Mouse (Mus musculus) right cerebral cortex, postnatal 36 days (tissue): ENCODE results near the gene Ptprj.

ENCODE experiments used
- DNase-seq, 2 experiments: peaks; one replicate each; pipeline ENCODE4 v3.0.0; 2022; ENCODE audit warnings: low spot score in 2 of 2, mixed read lengths in 1 of 2

The Ptprj gene

DNA sequence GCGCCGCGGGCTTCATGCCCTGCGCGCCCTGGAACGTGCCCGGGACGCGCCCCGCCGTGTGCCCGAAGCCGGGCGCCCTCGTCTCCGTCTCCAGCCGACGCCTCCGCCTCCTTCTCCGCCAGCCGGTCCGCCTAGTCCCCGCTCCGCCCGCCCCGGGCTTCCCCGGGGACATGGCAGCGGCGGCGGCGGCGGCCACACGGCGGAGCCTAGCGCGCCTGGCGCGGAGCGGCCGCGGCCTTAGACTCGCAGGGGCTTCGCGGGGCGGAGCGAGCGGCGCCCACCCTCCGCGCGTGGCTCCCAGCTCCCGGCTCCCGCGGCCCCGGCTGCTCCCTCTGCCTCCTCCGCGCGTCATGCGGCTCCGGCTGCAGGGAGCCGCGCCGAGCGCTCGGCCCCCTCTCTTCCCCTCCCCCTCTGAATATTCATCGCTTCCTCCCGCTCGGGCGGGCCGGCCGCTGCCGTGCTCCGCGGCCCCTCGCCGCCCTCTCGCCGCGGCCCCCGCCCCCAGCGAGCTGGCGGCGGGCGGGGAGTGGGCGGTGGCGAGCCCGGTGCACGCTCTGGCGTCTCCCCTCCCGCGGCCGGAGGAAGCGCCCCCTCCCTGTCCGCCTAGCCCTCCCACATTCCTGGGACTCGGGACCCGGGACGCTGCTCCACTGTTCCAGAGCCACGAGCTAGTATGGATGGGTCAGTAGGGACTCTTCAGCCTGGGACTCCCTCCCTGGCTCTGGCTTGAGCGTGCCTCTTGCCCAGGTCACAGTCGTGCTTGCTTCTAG, at the start of gene Ptprj:
Gene Ptprj (minus strand): TSS at position 412 of the 770 bp plus-strand sequence.
- DNase-seq = peak; percentile 41 to 45

DNA sequence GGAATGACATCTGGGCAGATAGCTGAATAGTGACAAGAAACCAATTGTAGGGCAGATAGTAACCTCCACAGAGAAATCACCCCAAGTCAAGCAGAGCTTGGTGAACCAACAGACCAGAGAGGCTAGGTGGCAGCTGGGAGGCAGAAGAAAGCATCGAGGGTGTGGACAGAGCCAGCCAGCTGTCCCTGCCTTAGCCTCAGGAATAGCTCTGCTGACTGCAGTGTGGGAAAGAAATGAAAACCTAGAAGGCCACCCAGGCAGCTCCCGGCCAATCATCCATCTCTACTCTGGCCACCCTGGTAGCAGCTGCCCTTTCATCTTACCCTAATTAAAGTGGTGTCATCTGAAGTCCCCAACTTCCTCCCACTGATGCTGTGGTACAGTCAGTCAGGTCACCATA, 49.1 kb upstream of the Ptprj start:
- no peak for DNase-seq

DNA sequence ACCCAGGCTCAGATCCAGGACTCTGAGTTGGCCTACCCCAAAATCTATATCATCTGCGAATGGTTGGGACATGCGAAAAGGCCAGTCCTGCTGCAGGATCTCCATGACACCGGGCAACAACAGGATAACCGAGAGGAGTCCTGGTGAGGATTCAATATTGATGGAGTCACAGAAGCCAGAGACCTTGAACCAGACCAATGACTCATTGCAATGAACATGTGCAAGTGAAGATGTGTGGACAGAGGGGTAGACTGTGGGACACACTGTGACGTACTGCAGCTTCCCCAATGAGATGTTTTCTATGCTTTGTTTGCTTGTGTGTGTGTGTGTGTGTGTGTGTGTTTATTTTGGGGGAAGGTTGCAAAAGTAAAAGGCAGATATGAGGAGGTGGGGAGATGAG, 47.8 kb upstream of the Ptprj start:
- no peak for DNase-seq

DNA sequence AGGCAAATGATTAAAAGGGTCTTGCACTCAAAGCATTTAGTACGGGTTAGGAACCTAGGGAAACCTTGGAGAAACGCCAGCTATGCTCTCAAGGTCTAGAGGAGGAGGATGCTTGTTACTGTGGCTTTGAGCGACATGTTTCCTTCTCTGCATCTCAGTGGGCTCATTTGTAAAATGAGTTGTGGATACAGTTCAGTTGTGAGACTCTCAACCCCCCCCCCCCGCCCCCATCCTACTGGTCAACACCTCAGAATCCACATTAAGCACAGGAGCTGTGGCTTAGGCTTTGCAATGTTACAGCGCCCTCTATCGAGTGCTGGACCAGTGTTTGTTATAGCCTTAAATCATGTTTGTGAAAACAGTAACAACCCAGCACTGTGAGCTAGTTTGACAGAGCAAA, 44.5 kb upstream of the Ptprj start:
- peak; percentile 50 to 54 for DNase-seq

DNA sequence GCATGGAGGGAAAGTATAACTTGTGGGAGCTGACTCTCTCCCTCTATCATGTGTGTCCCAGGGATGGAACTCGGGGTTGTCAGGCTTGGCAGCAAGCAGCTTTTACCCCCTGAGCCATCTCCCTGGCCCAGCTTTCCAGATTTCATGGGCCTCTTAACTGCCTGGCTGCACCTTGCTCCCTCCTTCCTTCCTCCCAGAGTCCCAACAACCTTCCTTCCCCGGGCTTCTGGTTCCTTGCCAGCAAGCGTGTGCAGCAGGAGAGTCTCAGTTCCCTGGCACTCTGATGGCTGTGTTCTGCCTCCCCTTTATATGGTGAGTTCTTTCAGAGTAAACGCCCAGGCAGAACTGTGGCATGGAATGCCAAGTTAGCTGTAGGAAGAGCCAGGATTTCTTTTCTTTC, 43.9 kb upstream of the Ptprj start:
- no peak for DNase-seq

DNA sequence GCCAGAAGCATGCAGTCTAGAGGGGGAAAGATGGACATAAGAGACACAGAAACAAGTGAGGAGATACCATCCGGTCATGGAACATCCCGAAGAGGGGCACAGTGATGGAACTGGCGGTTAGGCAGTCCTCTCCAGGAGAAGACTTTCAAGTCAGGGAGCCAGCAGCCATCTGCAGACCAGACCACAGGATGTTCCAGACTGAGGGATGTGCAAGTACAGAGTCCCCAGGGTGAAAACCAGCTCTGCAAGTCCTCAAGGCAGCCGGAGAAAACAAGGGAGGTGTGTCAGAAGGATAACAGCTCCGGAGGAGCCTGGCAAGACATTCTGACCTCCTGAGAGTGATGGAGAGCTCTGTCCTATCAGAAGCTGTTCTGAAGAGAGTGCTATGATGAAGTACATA, 40.4 kb upstream of the Ptprj start:
- DNase-seq = no peak

DNA sequence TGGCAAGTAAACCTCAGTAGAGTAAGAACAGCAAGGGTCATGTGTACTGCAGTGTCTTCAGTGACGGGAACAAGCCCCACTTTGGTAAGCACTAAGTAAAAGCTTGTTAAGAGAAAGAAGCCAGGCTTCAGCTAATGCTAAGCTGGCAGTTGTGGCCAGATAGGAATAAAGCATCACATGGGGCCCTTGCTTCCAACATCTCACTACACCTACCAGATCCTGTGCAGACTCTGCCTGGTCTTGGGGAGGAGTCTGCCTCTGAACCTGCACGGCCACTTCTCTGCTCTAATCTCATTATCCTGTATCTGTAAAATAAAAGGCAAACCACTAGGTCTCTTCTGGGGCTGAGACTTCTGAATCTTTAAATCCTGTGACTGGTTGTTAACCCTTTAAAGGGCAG, 39.2 kb upstream of the Ptprj start:
- no peak for DNase-seq

DNA sequence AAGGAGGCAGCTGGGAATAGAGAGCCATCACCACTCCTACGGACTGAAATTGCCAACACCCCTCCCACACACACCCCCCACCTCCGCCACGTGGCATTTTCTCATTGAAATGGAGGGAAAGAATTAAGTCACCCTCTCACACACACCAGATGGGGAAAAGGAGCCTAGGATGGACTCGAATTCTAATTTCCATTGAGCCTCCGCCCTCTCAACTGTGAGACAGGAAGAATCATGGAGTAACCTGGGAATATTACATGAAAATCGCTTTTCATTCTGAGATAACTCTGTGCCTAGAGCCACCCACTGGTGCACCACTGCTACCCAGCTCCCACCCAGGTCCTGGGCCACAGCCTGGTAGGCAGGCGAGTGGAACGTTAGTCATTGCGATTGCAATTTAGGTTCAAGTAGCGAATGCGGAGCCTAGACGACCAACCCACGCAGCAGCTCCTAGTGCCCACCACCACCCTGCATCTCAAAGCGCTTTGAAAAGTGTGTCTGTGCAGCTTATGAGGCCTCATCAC, 34.3 kb upstream of the Ptprj start:
- peak; percentile 65 to 78 for DNase-seq

DNA sequence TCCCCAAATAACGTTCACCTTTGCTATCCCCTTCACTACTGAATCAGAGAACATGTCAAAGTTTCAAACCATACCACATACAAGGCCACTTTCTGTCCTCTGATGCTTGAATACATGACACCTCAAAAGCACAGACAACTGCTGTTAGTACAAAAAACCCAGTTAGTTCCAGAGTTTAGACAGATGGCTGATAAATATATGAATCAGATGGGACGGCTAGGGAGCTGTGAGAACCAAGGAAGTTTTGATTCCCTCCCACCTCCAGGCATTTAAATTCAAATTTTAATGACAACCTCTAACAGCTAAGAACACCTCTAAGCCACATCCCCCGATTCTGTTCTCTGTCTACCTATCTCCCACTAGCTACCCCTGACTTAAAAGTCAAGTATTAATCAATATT, 33.1 kb upstream of the Ptprj start:
- DNase-seq = no peak

DNA sequence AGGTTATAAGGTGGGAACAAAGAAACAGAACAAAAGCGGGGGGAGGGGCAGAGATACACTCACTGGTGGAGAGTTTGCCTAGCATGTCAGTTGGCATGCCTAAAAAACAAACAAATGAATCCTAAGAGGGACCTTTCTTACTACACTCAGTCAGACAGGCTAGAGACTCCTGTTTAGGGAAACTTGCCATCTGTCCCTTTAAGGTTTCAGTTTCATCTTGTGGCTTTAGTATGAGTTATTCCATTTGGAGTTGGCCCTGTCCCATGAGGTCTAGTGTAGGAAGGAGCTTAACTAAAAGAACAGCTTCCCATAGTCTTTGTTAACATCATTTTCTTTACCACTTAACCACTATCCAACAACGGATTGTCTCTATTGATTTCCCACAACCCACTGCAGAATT, 32.6 kb upstream of the Ptprj start:
- no peak for DNase-seq

DNA sequence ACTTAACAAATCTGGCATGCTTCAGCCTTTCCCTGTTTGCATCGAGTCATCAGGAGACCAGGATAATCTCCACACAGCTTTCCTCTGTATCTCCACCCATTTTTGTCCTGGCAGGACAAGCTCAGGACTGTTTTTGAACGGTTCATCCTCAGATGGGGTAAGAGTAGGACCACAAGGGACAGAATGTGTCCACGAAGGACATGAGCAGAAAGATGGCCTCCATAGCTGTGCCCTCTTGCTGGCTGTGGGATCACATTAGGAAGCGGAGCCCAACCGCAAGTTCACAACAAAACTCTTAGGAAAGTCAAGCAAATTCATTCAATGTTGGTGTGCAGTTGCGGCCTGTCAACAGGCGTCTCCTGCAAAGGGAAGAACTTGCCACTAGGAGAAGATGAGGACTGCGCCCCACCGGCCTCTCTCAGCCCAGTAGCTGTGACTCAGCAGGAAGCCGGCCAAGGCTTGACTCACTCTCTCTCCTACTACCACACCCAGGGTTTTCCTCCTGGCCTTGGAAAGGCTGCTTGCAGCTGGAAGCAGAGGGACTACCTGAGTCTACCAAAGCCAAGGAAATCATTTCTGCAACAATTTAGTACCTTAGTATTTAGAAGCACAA, 31.6 kb upstream of the Ptprj start:
- DNase-seq = no peak

DNA sequence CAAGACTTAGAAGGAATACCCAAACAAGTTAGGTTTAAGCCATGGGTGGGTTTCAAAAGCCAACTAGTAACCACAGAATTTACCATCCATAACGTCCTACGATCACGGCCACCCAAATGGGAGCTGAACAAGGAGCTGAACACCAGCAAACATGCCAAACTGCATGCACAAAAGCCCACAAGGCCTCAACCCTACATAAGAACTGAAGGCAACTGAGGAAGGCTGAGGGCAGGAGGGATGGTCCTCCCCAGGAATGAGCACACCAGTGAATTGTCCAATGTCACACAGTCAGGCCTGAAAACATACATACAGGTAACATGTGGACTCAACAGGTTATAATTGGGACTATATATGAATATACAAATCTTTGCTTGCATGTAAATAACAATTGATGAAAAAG, 20.6 kb upstream of the Ptprj start:
- DNase-seq = no peak

DNA sequence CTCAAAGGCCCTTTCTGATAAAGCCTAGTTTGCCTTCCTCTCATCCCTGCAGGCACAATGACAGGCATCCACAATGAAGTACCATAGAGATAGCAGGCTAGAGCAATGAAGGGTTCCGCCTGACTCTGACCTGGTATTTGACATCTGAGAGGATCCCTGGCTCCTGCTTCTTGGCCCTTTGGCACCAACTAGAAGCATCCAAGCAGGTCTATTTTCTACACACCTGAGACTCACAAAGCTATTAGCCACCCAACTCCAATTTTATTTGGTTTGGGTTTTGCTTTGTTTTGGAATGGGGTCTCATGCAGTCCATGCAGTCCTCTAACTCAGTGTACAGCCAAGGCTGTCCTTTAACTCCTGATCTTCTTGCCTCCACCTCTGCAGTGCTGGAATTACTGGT, 7.7 kb upstream of the Ptprj start:
- DNase-seq = no peak

DNA sequence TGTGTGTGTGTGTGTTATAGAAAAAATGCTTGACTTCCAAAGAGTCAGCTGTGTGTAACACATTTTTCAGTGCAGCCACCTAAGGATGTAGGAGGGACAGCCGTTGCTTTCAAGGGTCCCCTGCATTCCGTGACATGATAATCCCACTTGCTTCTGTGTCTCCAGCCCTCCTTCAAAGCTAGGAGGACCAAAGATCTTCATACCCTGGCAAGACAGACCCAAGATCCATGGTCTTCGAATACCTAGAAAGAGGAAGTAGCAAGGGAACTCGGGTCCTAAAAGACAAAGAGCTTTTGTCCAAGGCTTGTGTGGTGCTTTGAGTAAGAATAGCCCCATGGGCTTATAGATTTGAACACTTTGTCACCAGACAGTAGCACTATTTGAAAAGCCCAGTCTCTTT, 4.1 kb upstream of the Ptprj start:
- no peak for DNase-seq

DNA sequence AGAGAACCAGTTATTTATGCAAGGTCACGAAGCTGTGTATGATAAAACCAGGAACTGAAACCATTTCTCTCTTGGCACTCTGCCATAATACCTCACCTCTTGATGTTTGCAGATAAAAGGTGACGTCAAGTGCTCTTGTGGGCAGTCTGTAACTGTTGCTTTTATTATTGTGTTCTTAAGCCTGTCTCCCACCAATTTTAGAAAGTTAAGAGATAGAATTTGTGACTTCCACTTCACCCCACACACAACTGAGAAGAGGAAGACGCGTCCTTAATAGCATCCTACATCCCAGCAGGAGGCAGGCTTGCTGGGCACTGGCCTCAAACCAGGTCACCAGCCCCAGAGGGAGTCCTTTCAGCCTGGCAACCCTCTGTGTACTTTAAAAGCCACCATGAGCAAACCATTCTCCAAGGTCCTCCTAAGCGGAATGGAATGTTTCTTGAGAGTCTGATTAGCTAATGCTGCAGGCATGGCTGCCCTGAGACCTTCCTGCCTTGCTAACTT, 3.2 kb upstream of the Ptprj start:
- no peak for DNase-seq

DNA sequence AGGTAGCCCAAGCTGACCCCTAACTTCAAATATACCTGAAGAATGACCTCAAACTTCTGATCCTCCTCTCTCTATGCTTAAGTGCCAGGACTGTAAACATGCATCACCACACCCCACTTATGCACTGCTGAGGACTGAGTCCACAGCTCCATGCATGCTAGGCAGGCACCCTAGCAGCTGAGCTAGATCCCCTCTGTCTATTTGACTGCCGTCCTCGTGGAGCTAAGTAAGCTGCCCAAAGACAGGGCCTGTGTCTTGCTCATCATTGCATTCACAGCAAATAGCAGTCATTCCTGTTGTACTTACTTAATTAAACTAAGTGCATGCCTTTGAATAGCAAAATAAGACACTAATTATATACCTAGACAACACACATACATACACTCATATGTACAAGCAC, 2.4 kb upstream of the Ptprj start:
- no peak for DNase-seq

DNA sequence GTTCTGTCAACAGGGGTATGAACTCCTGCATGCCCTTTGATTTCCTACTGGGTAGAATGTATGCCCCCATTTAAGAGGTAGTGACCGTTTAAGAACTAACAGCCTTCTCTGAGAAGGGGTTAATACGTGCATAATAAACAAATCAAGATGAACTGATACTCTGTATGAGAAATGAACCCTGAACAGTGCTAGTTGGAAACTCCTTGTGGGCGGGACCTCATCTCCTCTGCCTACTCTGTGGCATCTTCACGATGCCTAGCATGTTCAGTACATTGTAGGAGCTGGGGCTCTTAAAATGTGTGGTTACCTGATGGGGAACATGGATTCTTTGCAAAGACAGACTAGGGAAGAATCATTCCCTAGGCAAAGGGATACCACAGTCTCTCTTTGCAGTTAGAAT, 1.9 kb upstream of the Ptprj start:
- DNase-seq = no peak

DNA sequence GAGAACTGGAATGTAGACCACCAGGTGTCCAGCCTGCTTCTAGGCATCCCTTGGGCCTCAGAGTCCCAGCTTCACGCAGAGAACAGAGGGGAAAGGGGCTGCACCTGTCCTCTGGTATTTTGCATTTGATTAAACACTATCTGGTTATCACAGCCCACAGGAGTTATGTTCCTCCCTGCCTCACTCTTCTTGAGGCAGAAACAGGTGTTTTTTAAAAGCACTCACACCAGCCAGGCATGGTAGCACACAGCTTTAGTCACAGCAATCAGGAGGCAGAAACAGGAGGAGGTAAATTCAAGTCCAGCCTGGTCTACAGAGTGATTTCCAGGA, 1.3 kb upstream of the Ptprj start:
- no peak for DNase-seq

DNA sequence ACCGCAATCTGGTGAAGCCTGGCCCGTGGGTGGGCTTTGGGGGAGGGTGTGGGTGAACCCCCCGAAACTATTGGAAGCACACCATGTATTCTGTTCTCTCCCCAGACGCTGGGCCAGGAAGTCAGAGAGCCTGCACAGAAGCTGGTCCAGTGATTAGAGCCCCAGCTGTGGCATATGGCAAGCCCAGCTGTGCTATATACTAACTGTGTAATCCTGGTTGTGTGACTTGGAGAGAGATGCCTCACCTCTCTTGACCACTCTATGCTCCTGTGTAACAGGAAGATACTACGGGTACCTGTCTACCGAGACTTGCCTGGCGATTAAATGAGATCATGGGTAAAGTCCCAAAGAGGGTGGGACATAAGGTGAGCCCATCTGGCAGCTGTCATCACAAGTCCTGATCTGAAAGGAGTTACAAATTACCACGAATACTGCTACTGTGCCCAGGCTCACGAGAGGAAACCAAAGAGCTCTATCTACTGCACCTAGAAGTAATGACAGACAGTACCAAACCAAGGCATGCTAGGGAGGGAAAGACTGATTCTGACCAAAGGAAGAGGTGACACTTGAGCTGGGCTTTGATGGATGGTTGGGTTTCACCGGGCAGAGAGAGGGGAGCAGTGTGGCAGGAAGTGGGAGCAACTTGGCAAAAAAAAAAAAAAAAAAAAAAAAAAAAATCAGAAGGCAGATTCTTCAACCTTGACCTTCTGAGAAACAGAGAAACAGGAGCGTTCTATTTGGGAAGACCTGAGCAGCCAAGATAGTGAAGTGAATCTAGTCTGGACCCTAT, 754 bp upstream of the Ptprj start:
- no peak for DNase-seq

DNA sequence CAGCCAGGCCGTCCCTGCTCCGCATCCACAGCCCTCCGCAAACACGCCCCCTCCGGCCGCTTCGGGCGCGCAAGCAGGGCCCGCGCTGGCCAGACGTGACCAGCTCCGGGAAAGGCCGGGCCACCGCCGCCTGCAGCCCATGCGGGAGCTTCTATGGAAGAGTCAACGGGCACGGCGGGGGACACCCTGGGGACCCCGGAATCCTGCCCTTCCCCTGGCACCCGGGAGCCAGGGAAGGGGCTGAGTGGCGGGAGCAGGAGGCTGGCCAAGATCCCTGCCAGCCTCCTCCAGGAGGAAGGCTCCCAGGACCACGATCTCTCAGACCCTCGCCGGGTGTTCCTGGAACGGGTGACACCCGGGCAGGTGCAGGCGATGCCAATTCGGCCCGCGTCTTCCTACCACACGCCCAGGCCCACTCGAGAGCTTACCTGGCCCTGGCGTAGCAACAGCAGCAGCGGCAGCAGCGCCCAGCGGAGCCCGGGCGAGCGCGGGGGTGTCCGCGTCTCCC, 665 bp downstream of the Ptprj start:
- DNase-seq = peak in 1 of 2 experiments; percentile 30

DNA sequence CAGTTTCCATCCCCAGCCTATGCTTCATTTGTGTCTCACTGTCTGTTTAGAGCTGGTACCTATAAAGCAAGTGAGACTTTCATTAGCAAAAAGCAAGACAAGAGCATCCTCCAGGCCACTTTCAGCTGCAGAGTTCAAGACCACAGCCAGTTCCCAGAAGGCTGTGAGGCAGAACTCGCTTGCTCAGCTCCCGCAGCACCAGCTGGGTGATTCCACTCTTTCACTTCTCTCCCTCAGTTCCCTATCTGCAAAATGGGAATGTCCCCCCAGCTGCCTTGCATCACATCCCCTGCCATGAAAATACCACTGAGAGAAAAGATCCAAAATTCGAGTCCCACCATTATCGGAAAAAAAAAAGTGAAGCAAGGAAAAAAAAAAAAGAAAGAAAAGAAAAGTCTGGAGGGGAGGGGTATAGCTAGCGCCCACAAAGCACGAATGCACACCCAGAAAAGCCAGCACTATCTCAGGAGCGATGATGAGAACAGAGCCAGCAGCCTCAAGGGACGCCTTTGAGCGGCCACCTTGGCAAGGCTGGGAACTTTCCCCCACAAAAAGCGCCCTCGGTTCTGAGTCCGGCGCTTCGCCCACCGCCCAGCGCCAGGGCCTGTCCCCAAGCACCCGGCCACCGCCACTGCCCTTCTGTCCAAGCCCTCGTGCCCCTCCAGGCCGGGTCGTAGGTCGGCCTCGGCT, 1.3 kb downstream of the Ptprj start:
- DNase-seq = peak in 1 of 2 experiments; percentile 41
